Mouse (Mus musculus): ENCODE data around the gene Olfr844.

The Olfr844 gene

GRCm38 (mm10) chr9:19316047-19316446 lies at the start of gene Olfr844:
Gene Olfr844, plus strand, starts transcription at chr9:19316347.
- no peak for TF ChIP-seq GATA4 (IDR thresholded peaks at IDR 0.05; ENCODE audit: insufficient replicate concordance, low read length)

DNA sequence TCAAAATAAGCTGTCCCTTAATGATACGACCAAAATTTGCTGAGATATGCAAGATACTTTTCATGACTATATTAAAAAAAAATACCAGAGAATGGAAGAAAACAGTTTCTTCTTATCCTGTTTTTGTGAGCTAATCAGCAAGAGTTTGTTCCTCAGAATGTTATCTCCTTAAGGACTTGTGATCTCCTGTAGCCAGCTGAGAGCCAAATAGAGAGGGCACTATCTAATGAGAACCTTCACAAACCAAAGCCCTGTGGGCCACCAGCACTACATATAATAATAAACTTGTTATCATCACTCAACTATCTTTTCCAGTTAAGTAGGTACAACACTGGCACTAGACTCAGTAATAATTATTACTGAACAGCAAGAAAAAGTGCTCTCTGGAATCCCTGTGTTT lies 20.0 kb downstream of the Olfr844 start, which contains the start of gene Olfr845:
Olfr845 (plus strand) TSS at position 301 of the 400 bp plus-strand sequence.
- no peak for TF ChIP-seq GATA4 (IDR thresholded peaks at IDR 0.05; ENCODE audit: insufficient replicate concordance, low read length)

DNA sequence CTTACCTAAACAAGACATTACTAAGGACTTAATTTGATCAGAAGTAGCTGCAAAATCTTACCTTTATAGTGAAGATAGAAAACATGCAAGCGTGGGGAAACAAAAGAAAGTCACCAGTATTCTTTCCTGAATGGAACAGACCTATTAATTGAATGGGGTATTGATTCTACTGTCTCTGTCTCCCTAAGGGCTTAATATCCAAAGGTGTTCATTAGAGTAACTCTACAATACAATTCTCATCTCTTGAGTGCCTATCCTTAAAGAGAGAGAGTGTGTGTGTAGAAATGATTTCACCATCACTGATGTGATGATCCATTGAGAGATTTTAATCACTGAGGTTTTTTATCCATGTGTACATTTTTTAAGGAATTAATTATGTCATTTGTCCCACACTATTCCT lies 47.8 kb downstream of the Olfr844 start, which contains the start of gene Olfr846:
Olfr846 (minus strand) TSS at position 101 of the 400 bp plus-strand sequence.
- TF ChIP-seq GATA4 (IDR thresholded peaks at IDR 0.05; ENCODE audit: insufficient replicate concordance, low read length), result no peak

All from liver, adult (tissue).